Mouse (Mus musculus) spleen, adult 2 months (tissue): ENCODE measurements at regions not wholly inside any gene's neighbourhood (a gene's known extent, or its start where the extent isn't known, plus 50 kb on each side); places are given as distances from the start of the nearest gene placed in this dataset.

Experiments used
- CTCF ChIP-seq: fragments of 200-500 bp; IDR thresholded peaks from 2 replicates; pipeline ENCODE4 v1.5.1; 2011; ENCODE audit warnings: mild to moderate bottlenecking, inconsistent platforms; ENCODE audit not compliant: insufficient read depth, insufficient read length, insufficient replicate concordance; ENCODE audit errors: extremely low read depth
- POLR2A ChIP-seq: fragments of 200-500 bp; IDR thresholded peaks from 2 replicates; pipeline ENCODE4 v1.6.1; 2011; ENCODE audit warnings: low read depth, low read length, inconsistent platforms

DNA sequence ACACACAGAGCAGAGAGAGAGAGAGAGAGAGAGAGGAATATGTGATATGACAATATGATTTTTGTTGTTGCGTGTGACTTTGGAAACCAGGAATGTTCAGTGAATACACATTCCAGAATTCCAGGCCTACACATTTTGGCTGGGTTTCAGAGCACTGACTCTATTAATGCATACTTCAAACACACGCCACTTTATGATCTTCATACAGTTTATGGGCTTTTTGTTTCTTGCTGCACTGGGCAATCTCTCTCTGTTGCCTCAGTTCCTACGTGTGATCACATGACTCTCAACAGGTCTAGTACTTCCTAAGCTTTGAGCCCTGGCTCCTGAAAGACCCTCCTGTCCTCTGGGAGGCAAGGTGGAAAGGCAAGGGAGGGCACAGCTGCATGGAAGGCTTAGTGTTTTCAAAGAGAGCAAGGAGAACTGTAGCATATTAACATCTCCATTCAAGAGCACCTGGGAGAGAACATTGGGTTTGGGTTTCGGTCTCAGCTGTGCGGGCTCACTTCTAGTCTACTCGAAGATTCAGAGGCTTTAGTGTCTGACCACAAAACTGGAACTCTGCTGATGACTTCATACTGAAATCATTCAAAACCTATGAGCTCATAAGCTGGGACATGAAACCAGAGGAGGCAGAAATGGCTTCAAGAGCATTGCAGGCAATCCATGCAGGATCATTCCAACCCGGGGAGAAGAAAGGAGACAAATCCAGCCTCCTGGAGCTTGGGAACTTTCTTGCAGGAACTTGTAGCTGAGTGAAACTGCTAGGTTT is 87.9 kb upstream of the C1qtnf3 start:
- no peak for TF ChIP-seq CTCF
- TF ChIP-seq POLR2A, result no peak
